Mouse (Mus musculus) heart, embryonic 11.5 days (tissue): ENCODE results near the gene Tgfb1i1. TPM values are rescaled to one million over a fixed set of nuclear protein-coding genes. Genes with fewer than 3 reads are reported as not detected.

Experiments
- ATAC-seq: fragments of 200-750 bp; cut with Nextera tagmentation; replicated peaks from 2 replicates; pipeline ENCODE4 v1.8.0; 2017; ENCODE audit warnings: moderate library complexity; ENCODE audit not compliant: insufficient number of reproducible peaks, low FRiP score, low TSS enrichment
- H3K27ac ChIP-seq: fragments of 300-500 bp; sonication (generic); 2 replicates; pipeline ENCODE4 v1.5.1; 2014; ENCODE audit warnings: mild to moderate bottlenecking, low read depth, low read length
- H3K27me3 ChIP-seq: fragments of 300-500 bp; sonication (generic); 2 replicates; pipeline ENCODE4 v1.6.1; 2014; ENCODE audit warnings: mild to moderate bottlenecking, low read length, mixed read lengths; ENCODE audit not compliant: control insufficient read depth, insufficient read depth
- H3K36me3 ChIP-seq: fragments of 300-500 bp; sonication (generic); 2 replicates; pipeline ENCODE4 v1.6.1; 2014; ENCODE audit warnings: mild to moderate bottlenecking, low read length, moderate library complexity, mixed read lengths; ENCODE audit not compliant: control insufficient read depth, insufficient read depth
- H3K4me1 ChIP-seq: fragments of 300-500 bp; sonication (generic); 2 replicates; pipeline ENCODE4 v1.6.1; 2014; ENCODE audit warnings: low read length; ENCODE audit not compliant: control insufficient read depth, insufficient read depth
- H3K4me2 ChIP-seq: fragments of 300-500 bp; sonication (generic); 2 replicates; pipeline ENCODE4 v1.6.1; 2014; ENCODE audit warnings: mild to moderate bottlenecking, moderate library complexity
- H3K4me3 ChIP-seq: fragments of 300-500 bp; sonication (generic); 2 replicates; pipeline ENCODE4 v1.5.1; 2014; ENCODE audit warnings: low read depth, low read length
- H3K9ac ChIP-seq: fragments of 300-500 bp; sonication (generic); 2 replicates; pipeline ENCODE4 v1.6.1; 2014; ENCODE audit warnings: mild to moderate bottlenecking, low read depth, low read length, moderate library complexity
- H3K9me3 ChIP-seq: fragments of 300-500 bp; sonication (generic); replicated peaks from 2 replicates; pipeline ENCODE4 v1.6.1; 2016; ENCODE audit warnings: low read length; ENCODE audit not compliant: control insufficient read depth
- WGBS: fragments of 180-500 bp; shearing (Covaris S2); extraction: QIAGEN DNeasy Blood & Tissue Kit; methylation state at CpG from one replicate; pipeline ENCODE4 v1.1.7; 2014; ENCODE audit not compliant: insufficient replicate concordance; 5-methylcytosine and 5-hydroxymethylcytosine counted together
- polyA plus RNA-seq: library from polyadenylated mRNA; unstranded; fragments of >200 nt; fragmentation: Nextera tagmentation; extraction: Ambion mirVana; gene quantifications from 2 replicates; pipeline ENCODE4 v1.2.1, GENCODE M21; 2014

Gene Tgfb1i1
- polyA plus RNA-seq, 1 experiment from 2014 or later = 168 TPM

DNA sequence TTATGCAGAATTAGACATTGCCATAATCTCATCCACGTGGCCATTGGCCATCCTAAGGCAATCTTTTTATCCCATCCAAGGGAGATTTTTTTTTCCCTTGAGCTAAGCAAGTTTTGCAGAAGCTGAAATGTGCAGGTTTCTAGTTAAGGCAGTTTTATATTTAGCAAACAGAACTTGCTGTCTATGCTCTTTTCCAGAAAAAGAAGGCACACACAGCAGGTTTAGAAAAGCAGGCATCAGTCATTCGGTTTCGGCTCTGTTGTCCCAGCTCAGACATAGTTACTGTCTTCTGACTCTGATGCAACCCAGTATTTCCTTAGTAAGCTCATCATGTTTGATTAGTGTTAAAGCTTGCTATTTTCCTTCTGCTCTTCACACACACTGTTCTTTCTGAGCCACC, 25.7 kb upstream of the Tgfb1i1 start:
- no peaks in the 10 kb centered on the region for H3K36me3 ChIP-seq
- 85% methylated on average over 3 of the region's 3 CpGs for WGBS
- no peak overlapping the region for H3K4me2 ChIP-seq
- H3K27ac ChIP-seq = no peak overlapping the region
- no peak for ATAC-seq
- no peak overlapping the region for H3K4me3 ChIP-seq
- H3K27me3 ChIP-seq = no peaks in the 10 kb centered on the region
- H3K9ac ChIP-seq = no peak overlapping the region
- H3K4me1 ChIP-seq = no peaks in the 10 kb centered on the region
- H3K9me3 ChIP-seq = no peaks in the 10 kb centered on the region

DNA sequence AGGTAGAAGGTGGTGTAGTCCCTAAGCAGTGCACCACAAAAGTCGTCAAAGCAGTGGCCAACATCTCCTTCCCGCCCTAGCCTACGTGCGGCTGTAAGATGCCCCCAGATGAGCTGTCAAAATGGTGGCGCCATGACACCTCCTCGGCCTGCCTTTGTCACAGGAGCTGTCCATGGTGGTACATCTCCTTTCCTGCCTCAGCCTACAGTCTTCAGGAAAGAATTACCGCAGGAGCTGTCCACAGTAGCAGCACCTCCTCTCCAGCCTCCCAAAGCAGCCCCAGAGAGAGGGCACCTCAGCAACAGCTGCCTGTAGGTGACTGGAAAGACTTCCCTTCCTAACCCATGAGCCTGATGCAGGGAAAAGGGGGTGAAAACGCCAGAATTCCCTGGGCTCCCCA, 14.9 kb upstream of the Tgfb1i1 start:
- ATAC-seq = no peak
- Histone ChIP-seq H3K4me2 (no peak overlapping the region), H3K9me3 (no peaks in the 10 kb centered on the region), H3K9ac (no peak overlapping the region), H3K27ac (no peak overlapping the region), H3K4me1 (peaks cover 2% of the 10 kb centered on the region; the same call in 1 of the 2 replicates), H3K27me3 (no peaks in the 10 kb centered on the region), H3K4me3 (no peak overlapping the region), H3K36me3 (no peaks in the 10 kb centered on the region)
- 41% methylated on average over 8 of the region's 8 CpGs for WGBS

DNA sequence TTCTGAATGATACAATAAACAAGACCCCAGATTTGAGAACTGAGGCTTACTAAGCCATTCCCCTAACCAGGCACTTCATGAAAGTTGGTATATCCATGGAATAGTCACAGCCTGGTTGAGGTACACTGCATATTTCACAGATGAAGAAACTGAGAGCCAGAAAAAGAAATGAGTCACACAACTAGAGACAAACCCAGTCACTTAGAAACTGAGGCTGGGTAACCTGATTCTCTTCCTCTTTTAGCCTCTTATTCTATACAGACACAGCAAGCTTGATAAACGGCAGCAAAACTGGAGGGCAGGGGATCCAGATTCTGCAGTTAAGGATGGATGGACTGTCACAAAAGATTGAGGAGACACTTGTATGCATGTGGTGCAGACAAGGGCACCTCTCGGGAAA, 11.8 kb upstream of the Tgfb1i1 start:
- WGBS = 73% methylated on average over 2 of the region's 2 CpGs
- no peak overlapping the region for H3K9ac ChIP-seq
- H3K9me3 ChIP-seq = no peaks in the 10 kb centered on the region
- no peak overlapping the region for H3K27ac ChIP-seq
- ATAC-seq = no peak
- no peaks in the 10 kb centered on the region for H3K36me3 ChIP-seq
- H3K4me1 ChIP-seq = peaks cover 10% of the 10 kb centered on the region
- H3K27me3 ChIP-seq = no peaks in the 10 kb centered on the region
- no peak overlapping the region for H3K4me3 ChIP-seq
- H3K4me2 ChIP-seq = no peak overlapping the region

DNA sequence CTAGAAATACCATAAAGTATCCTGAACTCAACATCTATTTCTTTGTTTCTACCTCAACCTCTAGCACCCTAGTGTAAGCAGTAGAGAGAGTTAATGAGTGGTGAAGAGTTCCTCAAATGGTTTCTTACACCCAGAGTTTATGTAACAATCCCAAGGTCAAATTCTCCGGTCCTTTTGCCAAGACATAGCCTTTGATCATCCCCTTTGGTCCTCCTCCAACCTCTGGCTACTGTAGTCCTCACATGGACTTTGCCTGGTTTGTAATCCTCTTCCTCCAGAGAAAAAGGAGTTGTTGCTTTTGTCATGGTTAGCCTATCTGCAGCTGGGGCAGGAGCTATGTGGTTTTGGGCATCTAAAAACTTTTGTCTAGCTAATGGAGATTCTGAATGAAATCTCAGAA, 11.1 kb upstream of the Tgfb1i1 start:
- 87% methylated on average over 1 of the region's 1 CpGs for WGBS
- no peak for ATAC-seq
- no peak overlapping the region for H3K9ac ChIP-seq
- no peaks in the 10 kb centered on the region for H3K9me3 ChIP-seq
- H3K4me1 ChIP-seq = peaks cover 10% of the 10 kb centered on the region
- H3K4me2 ChIP-seq = no peak overlapping the region
- H3K4me3 ChIP-seq = no peak overlapping the region
- no peaks in the 10 kb centered on the region for H3K27me3 ChIP-seq
- no peak overlapping the region for H3K27ac ChIP-seq
- peaks cover 5% of the 10 kb centered on the region for H3K36me3 ChIP-seq

DNA sequence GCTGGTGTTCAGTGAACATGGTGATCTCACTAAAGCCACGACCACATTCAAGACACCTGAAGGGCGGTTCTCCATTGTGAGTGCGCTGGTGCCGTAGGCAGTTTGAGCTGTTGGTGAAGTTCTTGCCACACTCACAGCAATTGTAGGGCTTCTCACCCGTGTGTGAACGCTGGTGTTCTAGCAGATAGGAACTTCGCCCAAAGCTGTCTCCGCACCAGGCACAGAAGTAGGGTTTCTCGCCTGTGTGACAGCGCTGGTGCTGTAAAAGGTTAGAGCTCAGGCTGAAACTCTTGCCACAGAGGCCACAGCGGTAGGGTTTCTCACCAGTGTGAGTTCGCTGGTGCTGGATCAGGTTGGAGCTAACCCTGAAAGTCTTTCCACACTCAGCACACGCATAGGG, 10.2 kb upstream of the Tgfb1i1 start:
- peak overlapping the region; percentile 98; the same call in 1 of the 2 replicates for H3K27ac ChIP-seq
- H3K4me3 ChIP-seq = peak overlapping the region; percentile 76; the same call in 1 of the 2 replicates
- no peaks in the 10 kb centered on the region for H3K27me3 ChIP-seq
- H3K9ac ChIP-seq = no peak overlapping the region
- H3K36me3 ChIP-seq = peaks cover 8% of the 10 kb centered on the region
- ATAC-seq = no peak
- 89% methylated on average over 13 of the region's 13 CpGs for WGBS
- H3K4me2 ChIP-seq = no peak overlapping the region
- H3K4me1 ChIP-seq = peaks cover 10% of the 10 kb centered on the region
- no peaks in the 10 kb centered on the region for H3K9me3 ChIP-seq

DNA sequence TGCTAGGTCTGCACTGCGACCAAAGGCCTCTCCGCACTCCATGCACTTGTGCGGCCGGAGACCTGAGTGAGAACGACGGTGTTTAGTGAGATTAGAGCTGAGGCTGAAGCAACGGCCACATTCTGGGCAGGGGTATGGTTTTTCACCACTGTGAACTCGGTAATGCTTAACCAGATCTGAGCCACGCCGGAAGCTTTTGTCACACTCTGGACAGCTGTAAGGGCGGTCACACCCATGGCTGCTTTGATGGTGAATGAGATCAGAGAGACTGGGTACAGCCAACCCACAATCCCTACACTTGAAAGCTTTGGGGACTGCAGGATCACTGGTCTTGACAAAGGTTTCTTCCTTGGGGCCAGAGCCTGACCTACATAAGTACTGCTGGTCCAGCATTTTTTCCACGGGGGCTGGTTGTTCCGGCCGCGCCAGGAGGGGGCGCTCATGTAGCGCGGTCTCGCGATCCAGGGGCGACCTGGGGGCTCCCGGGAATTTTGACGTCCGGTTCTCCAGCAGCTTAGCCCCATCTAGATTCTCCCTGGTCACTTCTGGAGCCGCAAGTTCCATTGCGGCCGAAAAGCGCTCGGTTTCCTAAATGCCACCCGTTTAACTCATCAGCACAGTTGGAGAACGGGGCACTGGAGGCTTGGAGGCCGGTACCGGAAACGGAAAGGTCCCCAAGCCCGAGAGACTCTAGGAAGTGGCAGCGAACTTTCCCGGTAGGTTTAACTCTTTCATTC, 9.6 kb upstream of the Tgfb1i1 start, which contains the start of gene Armc5:
Gene Armc5 (plus strand): TSS at position 487 of the 737 bp plus-strand sequence.
- Histone ChIP-seq H3K4me3 (peak within 1 kb of the TSS; percentile 76), H3K4me2 (peak within 1 kb of the TSS; percentile 82), H3K27ac (peak within 1 kb of the TSS; percentile 98), H3K4me1 (peaks cover 10% of the 10 kb centered on the region), H3K36me3 (peaks cover 8% of the 10 kb centered on the region), H3K9me3 (no peaks in the 10 kb centered on the region), H3K9ac (peak within 1 kb of the TSS; percentile 93), H3K27me3 (no peaks in the 10 kb centered on the region)
- 25% methylated on average over 37 of the region's 37 CpGs for WGBS
- no peak for ATAC-seq

DNA sequence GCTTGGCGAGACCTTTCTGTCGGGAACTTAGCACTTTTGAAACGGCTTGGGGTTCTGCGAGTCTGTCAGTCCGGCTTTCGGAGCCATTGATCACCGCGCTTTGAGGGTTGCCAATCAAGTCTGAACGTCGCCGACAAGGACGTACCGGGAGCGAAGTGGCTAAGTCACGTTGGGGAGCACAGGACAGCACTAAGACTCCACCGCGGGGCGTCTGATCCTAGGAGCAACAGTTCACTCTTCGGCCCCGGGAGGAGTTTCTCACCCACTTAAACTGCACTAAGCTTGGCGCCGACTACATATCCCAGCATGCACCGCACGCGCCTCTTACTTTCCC, 9.1 kb upstream of the Tgfb1i1 start:
- Histone ChIP-seq H3K9ac (peak overlapping the region; percentile 93), H3K27ac (peak overlapping the region; percentile 98), H3K4me3 (peak overlapping the region; percentile 76), H3K36me3 (peaks cover 13% of the 10 kb centered on the region), H3K4me2 (peak overlapping the region; percentile 82), H3K4me1 (peaks cover 10% of the 10 kb centered on the region), H3K27me3 (no peaks in the 10 kb centered on the region), H3K9me3 (no peaks in the 10 kb centered on the region)
- ATAC-seq = no peak; the same call in 1 of the 2 replicates
- under 1% methylated on average over 25 of the region's 25 CpGs for WGBS

DNA sequence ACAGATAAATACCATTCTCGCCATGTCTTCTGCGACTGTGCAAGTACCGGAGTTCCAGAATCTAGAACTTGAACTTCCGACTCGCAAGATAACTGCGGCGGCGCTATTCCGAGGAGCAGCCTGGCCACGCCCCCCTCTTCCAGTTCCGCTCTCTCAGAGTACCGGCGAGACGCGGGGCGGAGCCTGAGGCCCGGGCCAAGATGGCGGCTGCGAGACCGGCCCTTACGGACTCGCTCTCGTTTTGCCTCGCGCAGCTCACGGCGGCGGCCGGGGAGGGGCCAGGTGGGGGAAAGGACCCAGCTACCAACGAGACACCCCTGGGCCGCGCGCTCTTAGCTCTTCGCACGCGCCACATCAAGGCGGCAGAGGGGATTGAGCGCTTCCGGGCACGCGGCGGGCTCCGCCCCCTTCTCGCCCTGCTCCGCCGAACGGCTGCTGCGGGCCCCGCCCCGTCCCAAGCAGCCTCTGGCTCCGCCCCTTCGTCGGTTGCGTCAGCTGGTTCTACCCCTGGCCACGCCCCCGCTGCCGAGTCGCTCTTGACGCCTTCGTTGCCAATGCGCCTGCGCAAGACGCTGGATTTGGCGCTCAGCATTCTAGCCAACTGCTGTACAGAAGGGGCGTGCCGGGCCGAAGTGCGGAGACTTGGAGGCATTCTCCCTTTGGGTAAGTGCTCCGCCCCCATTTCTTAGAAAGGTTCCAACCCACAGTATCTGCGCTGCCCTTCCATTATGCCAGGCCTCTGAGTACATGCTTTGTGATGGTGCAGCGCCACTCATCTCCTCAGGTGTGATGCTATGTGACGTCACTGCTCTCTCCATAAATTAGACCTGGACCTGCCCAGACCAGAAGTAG, 8.5 kb upstream of the Tgfb1i1 start, which contains the start of gene 9130023H24Rik:
Gene 9130023H24Rik (minus strand): TSS at position 105 of the 852 bp plus-strand sequence.
- peaks cover 13% of the 10 kb centered on the region for H3K36me3 ChIP-seq
- WGBS = under 1% methylated on average over 64 of the region's 72 CpGs
- peak within 1 kb of the TSS; percentile 93 for H3K9ac ChIP-seq
- H3K4me1 ChIP-seq = peaks cover 10% of the 10 kb centered on the region
- H3K9me3 ChIP-seq = no peaks in the 10 kb centered on the region
- H3K4me3 ChIP-seq = peak within 1 kb of the TSS; percentile 76
- peak within 1 kb of the TSS; percentile 82 for H3K4me2 ChIP-seq
- ATAC-seq = peak; percentile 88
- no peaks in the 10 kb centered on the region for H3K27me3 ChIP-seq
- peak within 1 kb of the TSS; percentile 98 for H3K27ac ChIP-seq
